Mouse (Mus musculus) large intestine, adult 2 months (tissue): Measurements from ENCODE around the gene Mbtd1. TPM values are rescaled to one million over a fixed set of nuclear protein-coding genes. Genes with fewer than 3 reads are reported as not detected.

Experiments used
- DNase-seq: peaks from one replicate; pipeline ENCODE4 v3.0.0-alpha.2; 2012; ENCODE audit warnings: low read depth, low spot score
- WGBS: fragments of 180-500 bp; shearing (Covaris S2); methylation state at CpG from one replicate; pipeline ENCODE4 v1.1.7; 2018; 5-methylcytosine and 5-hydroxymethylcytosine counted together
- polyA plus RNA-seq: library from polyadenylated mRNA; depleted of rRNA; stranded (reverse); fragments of >200 nt; gene quantifications from 2 replicates; pipeline ENCODE4 v1.2.3, GENCODE M21; 2012

Mbtd1 gene
- polyA plus RNA-seq, 1 experiment, result 3.0 TPM

DNA sequence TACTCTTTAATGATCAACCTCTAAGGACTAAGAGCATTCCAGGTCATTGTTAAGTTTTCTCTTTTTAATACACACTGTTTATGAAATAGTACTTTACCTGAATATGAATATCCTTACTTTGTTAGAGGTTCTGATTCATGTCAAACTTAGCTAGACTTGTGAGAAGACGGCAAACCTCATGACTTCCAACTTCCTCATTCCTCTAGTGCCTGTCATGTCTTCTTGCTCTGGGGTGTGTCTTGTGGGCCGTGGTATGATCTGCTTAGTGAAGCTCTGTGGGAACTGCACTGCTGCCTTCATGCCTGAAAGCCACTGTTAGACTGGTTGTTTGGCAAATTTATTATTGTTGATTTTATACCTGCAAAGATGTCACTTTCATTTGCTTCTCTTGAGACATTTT is 55.3 kb downstream of the Mbtd1 start:
- 21% methylated on average over 2 of the region's 2 CpGs for WGBS
- no peak for DNase-seq

DNA sequence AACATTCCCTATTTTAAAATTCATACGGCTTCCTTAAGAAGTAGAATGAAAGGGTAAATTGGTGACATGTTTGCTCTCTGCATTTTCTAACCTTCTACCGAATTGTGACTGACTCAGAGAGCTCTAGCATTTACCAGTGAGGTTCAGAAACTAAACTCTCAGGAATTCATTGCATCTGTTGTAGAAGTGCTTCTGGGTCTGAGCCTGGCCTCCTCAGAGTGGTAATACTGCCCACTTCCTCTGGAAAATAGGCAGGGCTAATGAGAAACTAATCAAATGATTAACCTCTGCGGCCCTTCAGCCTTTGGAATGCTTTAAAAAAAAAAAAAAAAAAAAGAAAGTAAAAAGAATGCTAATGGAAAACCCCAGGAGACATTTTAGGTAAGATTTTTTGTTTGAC is 59.3 kb downstream of the Mbtd1 start:
- DNase-seq, result no peak
- WGBS, result 73% methylated on average over 3 of the region's 3 CpGs

DNA sequence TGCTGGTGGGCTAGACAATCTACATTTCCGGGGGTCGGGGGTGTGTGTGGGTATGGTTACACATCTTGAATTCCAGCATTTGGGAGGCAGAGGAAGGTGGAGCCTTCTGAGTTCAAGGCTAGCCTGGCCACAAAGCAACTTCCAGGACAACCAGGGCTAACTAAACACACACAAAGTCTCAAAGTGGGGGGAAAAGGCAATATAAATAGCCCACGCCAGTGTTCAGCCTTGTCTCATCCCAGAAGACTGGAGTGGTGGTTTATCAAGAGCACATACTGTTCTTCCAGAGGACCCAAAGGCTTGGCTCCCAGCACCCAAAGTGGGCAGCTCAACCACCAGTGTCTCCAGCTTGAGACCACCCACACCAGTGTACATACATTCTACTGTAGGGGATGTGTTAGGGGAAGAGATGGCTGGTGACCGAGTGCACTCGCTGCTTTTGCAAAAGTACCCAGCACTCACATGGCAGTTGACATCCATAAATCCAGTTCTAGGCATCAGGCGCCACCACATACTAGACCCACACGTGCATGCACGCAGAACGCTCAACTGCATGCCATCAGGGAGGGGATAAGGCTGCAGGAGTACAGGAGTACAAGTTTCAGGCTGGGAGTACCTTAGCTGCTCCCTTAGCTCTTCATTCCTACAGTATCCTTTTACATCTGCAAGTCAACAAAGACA is 63.4 kb downstream of the Mbtd1 start:
- DNase-seq, result no peak
- WGBS, result 87% methylated on average over 9 of the region's 9 CpGs

DNA sequence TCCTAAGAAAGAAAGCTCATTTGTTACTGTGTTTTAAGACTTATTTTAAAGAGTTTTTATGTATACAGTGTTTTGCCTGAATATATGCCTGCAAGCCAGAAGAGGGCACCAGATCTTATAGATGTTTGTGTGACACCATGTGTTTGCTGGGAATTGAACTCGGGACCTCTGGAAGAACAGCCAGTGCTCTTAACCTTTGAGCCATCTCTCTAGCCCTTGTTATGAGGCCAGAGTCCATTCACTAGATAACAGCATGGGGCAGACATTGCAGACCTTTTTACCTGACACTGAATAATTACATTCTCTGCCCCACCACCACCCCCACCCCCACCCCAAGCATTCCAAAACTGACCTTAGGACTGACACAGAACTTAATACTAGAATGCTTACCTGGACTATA is 64.4 kb downstream of the Mbtd1 start:
- DNase-seq, result no peak
- 49% methylated on average over 1 of the region's 1 CpGs for WGBS

DNA sequence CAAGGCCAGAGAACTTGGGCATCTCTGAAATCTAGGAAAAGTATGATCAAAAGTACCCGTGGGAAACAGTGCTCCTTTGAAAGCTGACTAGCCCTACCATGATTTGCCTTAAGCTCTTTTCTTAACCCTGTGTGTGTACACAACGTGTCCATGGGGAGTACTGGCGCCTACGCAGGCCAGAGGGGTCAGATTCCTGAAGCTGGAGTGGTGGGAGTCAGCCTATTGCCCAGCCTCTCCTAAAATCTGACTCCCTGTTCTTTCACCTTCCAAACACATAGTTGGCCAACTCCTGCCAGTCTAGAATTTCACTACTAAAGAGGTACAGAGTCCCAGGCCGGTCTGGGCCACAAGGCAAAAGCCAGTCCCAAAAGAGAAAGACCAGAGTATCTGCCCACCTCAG is 66.7 kb downstream of the Mbtd1 start:
- WGBS, result 77% methylated on average over 5 of the region's 5 CpGs
- no peak for DNase-seq

DNA sequence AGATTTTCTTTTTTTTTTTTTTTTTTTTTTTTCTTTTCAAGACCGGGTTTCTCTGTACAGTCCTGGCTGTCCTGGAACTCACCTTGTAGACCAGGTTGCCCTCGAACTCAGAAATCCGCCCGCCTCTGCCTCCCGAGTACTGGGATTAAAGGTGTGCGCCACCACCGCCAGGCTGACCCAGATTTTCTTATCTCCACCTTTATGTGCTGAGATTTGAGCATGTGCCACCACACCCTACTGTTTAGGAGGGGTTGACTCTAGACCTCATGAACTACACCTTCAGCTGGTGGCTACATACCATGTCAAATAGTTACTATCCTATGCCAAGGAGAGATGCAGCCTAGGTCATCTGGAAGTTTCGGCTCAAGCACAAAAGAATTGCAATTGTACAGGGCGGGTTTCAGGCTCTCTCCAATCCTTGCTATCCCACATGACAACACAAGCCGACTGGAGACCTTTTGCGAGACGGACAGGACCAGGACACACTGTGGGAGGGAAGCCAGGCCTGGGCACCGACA is 69.1 kb downstream of the Mbtd1 start:
- 21% methylated on average over 13 of the region's 13 CpGs for WGBS
- DNase-seq, result no peak

DNA sequence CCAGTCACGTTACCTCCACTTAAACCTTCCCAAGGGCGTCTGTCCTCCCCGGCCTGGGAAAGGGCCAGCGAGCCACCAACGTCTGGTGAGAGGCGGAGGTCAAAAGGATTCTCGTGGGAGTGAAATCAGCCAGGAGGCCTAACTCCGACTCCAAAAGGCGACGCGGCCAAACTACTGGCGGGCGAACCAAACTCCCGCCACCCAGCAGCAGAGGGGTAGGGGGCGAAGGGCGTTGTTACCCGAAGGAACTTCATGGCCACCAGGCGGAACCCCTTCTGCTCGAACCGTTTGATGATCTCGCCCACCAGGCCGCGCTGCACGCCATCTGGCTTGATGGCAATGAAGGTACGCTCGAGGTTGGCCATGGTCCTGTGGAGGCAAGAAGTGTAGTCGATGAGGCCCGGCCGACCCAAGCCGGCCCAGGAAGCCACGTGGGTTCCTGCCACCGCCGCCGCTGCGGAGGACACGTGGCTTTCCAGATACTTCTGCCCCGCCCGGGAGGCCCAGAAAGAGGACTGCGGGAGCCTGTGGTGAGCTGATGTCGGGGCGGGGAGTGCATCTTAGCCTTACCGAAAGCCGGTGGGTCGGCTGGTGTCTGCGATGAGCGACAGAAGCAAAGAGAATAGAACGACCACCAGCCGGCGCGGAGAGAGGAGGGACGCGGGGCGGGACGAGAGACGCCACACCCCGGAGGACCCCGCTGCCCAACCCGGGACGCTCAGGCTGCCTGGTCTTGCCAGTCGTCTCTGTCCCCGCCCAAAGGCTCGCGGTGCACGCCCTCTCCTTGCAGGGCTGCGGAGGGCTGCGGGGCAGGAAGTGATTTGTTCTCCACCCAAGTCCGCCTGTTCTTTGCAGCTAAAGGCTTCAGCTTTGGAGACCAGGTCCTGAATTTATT is 69.9 kb downstream of the Mbtd1 start:
- DNase-seq, result peak; percentile 73
- under 1% methylated on average over 67 of the region's 67 CpGs for WGBS

DNA sequence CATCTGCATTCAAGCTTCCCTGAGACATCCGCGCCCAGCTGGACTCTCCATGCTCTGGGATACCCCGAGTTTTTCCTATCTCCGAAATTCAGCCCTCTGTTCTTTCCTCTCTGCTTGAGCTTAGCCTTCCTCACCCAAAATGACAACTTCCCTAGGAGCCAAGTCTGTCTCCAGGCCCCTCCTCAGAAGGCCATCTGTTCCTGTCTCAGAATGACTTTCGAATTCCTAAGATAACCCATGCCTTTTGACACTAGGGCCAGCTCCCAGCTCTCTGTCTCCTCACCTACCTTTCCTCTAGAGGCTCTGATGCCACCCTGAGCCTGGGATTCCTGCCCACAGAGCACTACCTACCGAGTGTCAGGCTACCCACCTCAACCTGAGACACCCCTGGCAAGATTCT is 70.5 kb downstream of the Mbtd1 start, which contains the start of gene Nme2:
Nme2 (minus strand) TSS at position 101 of the 400 bp plus-strand sequence.
- no peak for DNase-seq
- under 1% methylated on average over 6 of the region's 6 CpGs for WGBS

DNA sequence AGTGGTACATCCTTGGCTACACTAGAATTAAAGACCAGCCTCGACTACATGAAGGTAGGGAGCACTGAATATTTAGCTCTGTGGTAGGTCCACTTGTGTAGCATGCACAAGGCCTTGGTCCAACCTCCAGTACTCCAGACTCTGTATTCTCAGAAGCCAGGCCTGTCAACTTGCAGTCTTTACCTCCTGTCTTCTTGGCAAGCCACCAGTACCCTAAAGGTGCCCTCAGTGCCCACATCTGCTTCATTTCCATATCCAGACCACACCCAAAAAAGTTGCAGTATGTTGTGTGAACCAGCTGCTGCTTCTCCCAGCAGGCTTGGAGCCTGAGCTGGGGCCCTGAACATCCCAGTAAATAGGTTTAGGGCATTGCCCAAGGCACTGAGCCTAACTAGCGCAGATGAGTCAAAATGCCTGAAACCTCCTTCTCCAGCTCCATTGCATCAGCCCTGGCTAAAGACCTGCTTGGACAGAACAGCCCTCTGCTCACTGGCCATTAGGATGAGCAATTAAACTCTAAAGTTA is 71.4 kb downstream of the Mbtd1 start:
- no peak for DNase-seq
- 76% methylated on average over 2 of the region's 2 CpGs for WGBS

DNA sequence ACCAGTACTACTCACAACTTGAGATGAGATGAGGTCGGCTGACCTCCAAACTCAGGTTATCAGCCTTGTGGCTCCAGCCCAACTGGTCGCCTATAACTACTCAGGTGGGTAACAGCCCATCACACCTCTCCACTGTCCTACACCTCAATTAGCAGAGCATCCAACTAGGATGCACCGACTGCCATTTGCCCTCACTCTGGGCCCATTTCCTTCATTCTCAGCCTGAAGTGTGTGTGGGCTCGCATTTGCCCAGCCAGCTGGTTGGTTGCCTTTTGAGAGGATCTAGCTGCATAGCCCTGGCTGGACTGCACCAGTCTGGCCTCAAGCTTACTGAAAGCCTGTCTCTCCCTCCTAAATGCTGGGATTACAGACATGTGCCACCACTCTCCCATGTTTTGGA is 72.1 kb downstream of the Mbtd1 start:
- 87% methylated on average over 4 of the region's 4 CpGs for WGBS
- DNase-seq, result no peak

DNA sequence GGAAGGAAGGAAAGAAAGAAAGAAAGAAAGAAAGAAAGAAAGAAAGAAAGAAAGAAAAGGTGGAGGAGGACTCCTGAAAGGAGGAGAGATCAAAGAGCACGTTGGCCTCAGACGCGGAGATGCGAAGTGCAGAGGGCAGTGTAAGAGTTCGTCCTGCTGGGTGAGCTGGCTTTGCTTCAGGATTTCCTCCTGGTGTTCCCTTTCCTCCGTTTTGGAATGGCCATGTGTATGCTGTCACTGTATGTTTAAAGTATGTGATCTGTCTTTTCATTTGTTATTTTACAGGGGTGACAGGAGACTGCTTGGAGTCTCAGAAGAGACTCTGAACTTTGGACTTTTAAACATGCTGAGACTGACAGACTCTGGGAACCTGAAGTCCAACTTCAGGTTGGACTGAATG is 75.8 kb downstream of the Mbtd1 start:
- WGBS, result 77% methylated on average over 6 of the region's 6 CpGs
- no peak for DNase-seq

DNA sequence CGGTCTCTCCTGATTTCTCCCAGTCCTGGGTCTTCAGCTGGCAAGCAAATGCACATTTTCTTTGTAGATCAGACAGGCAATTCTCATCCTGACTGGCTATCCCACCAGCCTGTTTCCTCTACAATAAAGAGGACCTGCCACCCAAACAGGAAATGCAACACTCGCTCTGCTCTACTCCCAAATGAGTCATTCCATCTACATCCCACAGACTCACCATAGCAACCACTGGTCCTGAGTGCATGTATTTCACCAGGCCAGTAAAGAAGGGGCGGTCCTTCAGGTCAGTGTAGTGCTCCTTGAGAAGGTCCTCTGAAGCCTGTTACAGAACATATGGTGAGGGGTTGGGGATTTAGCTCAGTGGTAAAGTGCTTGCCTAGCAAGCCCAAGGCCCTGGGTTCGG is 77.4 kb downstream of the Mbtd1 start:
- no peak for DNase-seq
- WGBS, result 84% methylated on average over 4 of the region's 4 CpGs

DNA sequence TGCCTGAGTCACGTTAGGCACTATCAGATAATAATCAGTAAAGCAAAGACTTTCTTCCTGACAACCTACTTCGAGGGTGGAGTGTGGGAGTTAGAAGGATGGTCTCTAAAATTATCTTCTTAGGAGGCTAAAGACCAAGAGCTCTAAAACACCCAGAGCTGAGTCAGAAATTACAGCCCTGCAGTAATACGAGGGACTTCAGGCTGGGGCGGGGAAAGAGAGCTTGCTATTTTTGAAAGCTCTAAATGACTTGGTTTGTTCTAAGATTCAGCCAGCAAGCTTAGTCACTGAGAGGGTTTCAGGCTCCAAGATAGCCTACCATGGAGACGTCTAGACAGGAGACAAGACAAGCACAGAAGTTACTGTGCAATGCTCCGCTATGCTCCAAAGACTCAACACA is 79.7 kb downstream of the Mbtd1 start:
- DNase-seq, result no peak
- 85% methylated on average over 6 of the region's 6 CpGs for WGBS

DNA sequence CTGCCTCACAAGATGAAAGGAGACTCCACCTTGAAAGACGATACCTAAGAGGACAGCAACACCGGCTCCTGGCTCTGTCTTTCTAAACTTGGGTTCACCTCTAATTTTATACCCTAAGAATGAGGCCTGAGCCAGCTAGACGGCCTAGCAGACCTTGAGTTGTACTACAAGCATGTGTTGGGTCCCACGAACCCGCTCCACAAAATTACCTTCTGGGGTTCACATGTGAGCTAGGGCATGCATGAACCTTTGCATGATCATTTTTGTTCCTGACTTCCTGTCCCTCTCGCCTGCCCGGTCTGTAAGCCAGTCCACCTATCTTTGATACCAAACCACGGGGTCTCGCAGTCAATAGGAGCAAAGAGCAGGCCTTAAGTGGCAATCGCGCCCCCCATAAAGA is 81.7 kb downstream of the Mbtd1 start:
- WGBS, result 2% methylated on average over 11 of the region's 11 CpGs
- DNase-seq, result no peak

DNA sequence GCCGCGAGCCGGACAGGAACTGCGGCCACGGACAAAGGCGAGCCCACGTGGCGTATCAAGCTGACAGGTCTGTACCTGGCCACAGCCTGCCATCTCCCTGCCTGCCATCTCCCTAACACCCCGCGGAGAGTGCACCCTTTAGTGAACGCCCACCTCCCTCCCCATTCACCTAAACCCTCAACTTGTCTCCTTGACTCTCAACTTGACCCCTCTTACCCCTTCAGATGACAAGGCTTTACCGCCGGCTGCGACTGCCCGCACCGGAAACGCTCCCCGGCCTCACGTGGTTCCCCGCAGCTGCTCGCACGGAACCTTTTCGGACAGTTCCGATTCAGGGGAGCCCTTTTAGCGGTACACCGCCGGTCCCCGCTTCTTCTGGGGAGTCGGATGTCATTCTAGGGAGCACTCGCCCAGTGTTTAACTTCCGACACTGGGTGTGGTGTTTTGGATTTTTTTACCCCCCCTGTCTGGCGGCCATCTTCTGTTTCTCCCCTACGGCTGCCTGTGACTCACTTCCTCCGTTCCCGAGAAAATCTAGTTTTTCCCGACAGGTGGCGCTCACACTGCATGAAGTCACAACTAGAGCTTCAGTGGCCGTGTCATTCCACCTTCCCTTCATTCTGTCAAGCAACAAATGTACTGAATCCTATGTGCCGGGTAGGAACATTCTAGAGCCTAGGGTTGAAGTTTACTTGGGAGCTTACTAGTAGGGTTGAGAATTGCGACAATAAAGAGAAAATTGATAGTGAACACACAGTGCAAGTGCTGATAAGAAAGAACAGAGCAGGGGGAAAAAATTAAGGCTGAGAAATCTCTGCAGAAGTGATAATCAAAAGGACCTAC is 82.6 kb downstream of the Mbtd1 start, which contains the start of the genes Gm20390 and Nme1:
Gm20390 (minus strand) TSS at position 289 of the 843 bp plus-strand sequence.
Nme1 (minus strand) TSS at position 517 of the 843 bp plus-strand sequence.
- under 1% methylated on average over 40 of the region's 40 CpGs for WGBS
- peak; percentile 99 for DNase-seq

DNA sequence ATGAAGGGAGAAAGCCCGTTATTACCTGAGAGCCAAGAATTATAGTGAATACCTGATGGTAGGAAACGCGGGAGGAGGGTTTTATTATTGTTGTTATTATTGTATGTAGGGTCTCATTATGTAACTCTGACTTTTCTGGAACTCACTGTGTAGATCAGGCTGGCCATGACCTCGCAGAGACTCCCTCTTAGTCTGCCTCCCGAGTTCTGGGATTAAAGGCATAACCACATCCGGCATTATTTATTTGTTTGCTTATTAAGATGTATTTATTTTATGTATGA is 83.1 kb downstream of the Mbtd1 start:
- 31% methylated on average over 6 of the region's 6 CpGs for WGBS
- no peak for DNase-seq

DNA sequence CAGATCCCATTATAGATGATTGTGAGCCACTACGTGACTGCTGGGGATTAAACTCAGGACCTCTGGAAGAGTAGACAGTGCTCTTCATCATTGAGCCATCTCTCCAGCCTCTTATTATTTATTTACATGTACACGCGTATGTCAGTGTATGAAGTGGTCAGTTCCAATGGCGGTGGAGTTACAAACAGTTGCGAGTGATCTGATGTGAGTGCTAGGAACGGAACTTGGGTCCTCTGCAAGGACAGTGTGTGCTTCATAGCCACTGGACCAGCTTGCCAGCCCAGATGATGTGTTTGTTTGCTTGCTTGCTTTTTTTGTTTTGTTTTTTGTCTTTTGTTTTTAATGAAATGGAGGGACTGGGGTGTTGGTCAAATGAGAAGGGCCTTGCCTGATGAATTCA is 83.5 kb downstream of the Mbtd1 start:
- DNase-seq, result no peak
- 92% methylated on average over 6 of the region's 6 CpGs for WGBS

DNA sequence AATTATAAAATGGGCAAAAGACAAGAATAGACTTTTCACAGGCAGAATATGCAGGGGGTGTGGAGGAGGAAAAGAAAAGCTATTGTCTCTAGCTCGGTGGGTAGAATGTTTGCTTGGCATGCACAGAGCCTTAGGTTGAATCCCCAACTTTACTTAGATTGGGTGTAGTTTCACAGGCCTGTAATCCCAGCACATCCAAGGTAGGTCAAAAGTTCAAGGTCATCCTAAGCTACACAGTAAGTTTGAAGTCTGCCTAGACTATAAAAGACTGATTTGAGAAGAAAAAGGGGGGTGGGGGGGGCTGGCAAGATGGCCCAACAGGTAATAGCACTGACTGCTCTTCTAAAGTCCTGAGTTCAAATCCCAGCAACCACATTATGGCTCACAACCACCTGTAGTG is 84.1 kb downstream of the Mbtd1 start:
- DNase-seq, result no peak
- WGBS, result 60% methylated on average over 1 of the region's 1 CpGs

DNA sequence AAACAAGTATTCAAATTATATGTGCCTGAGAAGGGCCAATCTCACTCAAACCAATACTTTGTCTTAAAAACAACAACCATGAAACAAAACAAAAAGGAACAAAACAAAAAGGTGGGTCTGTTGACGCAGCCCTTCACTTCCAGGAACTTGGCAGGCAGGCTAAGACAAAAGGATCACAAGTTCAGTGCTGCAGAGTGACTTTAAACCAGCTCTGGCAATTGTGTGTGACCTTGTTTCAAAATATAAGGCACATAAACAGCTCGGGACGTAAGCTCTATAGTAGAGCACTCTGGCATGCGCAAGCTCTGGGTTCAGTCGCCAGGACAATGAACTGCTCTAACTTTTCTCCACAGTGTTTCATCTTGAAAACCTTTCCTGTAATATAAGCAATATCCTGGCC is 87.3 kb downstream of the Mbtd1 start:
- 80% methylated on average over 5 of the region's 5 CpGs for WGBS
- no peak for DNase-seq

DNA sequence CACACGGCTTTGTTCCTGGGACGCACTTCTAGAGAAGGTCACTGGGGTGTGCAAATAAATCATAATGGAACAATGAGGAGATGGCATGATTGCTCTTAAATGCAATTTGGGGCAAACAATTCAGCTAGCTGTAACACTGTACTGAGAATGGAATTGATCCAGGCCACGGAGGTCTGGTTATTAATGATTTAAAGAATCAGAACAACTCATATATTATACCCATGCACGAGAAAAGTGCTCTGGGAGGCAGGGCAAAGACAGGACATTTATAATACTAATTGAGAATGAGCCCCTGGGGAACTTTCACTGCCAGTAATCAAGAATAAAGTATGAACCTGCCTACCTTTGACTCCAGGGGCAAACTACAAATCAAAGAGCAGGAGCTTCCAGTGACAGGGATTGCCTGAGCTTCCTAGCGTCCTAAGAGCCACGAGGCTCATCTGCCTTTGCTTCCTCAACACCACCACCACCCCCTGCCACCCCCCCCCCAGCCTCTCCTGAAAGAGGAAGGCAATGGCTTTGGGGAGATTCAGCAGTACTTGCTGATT is 93.9 kb downstream of the Mbtd1 start:
- DNase-seq, result no peak
- 29% methylated on average over 6 of the region's 6 CpGs for WGBS
